Comparison of ENCODE assay signal across 8 mouse cellular contexts in genomic region chr6:28572991-28573759, GRCm38 (mm10).
DNase-seq lines count a peak whose midpoint lies in the region; ATAC-seq and TF ChIP-seq lines count a peak whose summit lies in the region.

No protein-coding gene starts in this region.

- H3K27ac ChIP-seq in heart, embryonic 11.5 days (ENCODE audit: low read depth, low read length) = no peak overlapping the region
- H3K27ac ChIP-seq in CH12.LX (ENCODE audit: insufficient read depth, low read depth) = peak overlapping the region; percentile 38; the same call in 1 of the 2 replicates
- H3K27ac ChIP-seq in embryonic facial prominence, embryonic 12.5 days = 0 out of 2 replicates have a peak overlapping the region, but pooled peaks have one; percentile 46
- H3K27ac ChIP-seq in intestine, postnatal 0 days (ENCODE audit: low read depth, low read length) = no peak overlapping the region; the same call in 1 of the 2 replicates
- peak overlapping the region; percentile 65 for H3K27ac ChIP-seq in midbrain, embryonic 13.5 days

- no peaks in the 10 kb centered on the region for H3K36me3 ChIP-seq in heart, embryonic 11.5 days (ENCODE audit: control insufficient read depth, insufficient read depth, low read length)
- peaks cover 23 to 77% of the 10 kb centered on the region in 2 experiments for H3K36me3 ChIP-seq in CH12.LX (replicated peaks in 1 of 2; ENCODE audit: control insufficient read depth in 1 of 2, insufficient read depth in 1 of 2, low read length in 1 of 2)
- H3K36me3 ChIP-seq in embryonic facial prominence, embryonic 12.5 days = no peaks in the 10 kb centered on the region
- no peaks in the 10 kb centered on the region for H3K36me3 ChIP-seq in intestine, postnatal 0 days (ENCODE audit: control insufficient read depth, insufficient read depth)
- H3K36me3 ChIP-seq in midbrain, embryonic 13.5 days = no peaks in the 10 kb centered on the region

- no peaks in the 10 kb centered on the region for H3K9me3 ChIP-seq in heart, embryonic 11.5 days (replicated peaks; ENCODE audit: control insufficient read depth, low read length)
- no peaks in the 10 kb centered on the region for H3K9me3 ChIP-seq in CH12.LX (replicated peaks; ENCODE audit: low read length)
- no peaks in the 10 kb centered on the region for H3K9me3 ChIP-seq in embryonic facial prominence, embryonic 12.5 days
- H3K9me3 ChIP-seq in intestine, postnatal 0 days (ENCODE audit: control insufficient read depth) = no peaks in the 10 kb centered on the region
- H3K9me3 ChIP-seq in midbrain, embryonic 13.5 days = no peaks in the 10 kb centered on the region

- peaks cover 31% of the 10 kb centered on the region for H3K79me2 ChIP-seq in CH12.LX (replicated peaks; ENCODE audit: control insufficient read depth, extremely low read depth, insufficient read depth, poor library complexity, severe bottlenecking)

- no peak for ATAC-seq in heart, embryonic 11.5 days (replicated peaks; ENCODE audit: insufficient number of reproducible peaks, low FRiP score, low TSS enrichment)
- peak; percentile 67; the same call in 1 of the 2 replicates for ATAC-seq in embryonic facial prominence, embryonic 12.5 days (ENCODE audit: insufficient number of reproducible peaks, insufficient read depth, low FRiP score, low TSS enrichment)
- ATAC-seq in intestine, postnatal 0 days = no peak
- peak; percentile 87 for ATAC-seq in midbrain, embryonic 13.5 days

- DNase-seq in heart, adult 11 months = peak; percentile 91
- no peak for DNase-seq in CH12.LX (ENCODE audit: extremely low read depth)
- DNase-seq in cerebellum, adult 11-12 months = no peak
- DNase-seq in natural killer cell, adult 2 months (ENCODE audit: low spot score in 2 of 2) = no peak

- no peak overlapping the region for H3K9ac ChIP-seq in heart, embryonic 11.5 days (ENCODE audit: low read depth, low read length)
- no peak overlapping the region for H3K9ac ChIP-seq in CH12.LX (ENCODE audit: insufficient read depth, low read depth)
- no peak overlapping the region for H3K9ac ChIP-seq in embryonic facial prominence, embryonic 12.5 days
- H3K9ac ChIP-seq in intestine, postnatal 0 days (ENCODE audit: low read depth, low read length) = no peak overlapping the region
- H3K9ac ChIP-seq in midbrain, embryonic 13.5 days (replicated peaks) = peak overlapping the region; percentile 28; the same call in 1 of the 2 replicates

- H3K4me1 ChIP-seq in heart, embryonic 11.5 days (ENCODE audit: control insufficient read depth, insufficient read depth, low read length) = peaks cover 7% of the 10 kb centered on the region
- H3K4me1 ChIP-seq in CH12.LX (ENCODE audit: control insufficient read depth in 1 of 2, insufficient read depth in 2 of 2) = peaks cover 3 to 10% of the 10 kb centered on the region in 2 experiments
- peaks cover 18% of the 10 kb centered on the region for H3K4me1 ChIP-seq in embryonic facial prominence, embryonic 12.5 days
- H3K4me1 ChIP-seq in intestine, postnatal 0 days (replicated peaks; ENCODE audit: control insufficient read depth, insufficient read depth, low read length) = no peaks in the 10 kb centered on the region
- peaks cover 36% of the 10 kb centered on the region for H3K4me1 ChIP-seq in midbrain, embryonic 13.5 days (replicated peaks)

- no peak; the same call in 1 of the 2 replicates for TF ChIP-seq POLR2A in CH12.LX (IDR thresholded peaks at IDR 0.05; ENCODE audit: low read depth, low read length)

- H3K4me3 ChIP-seq in heart, embryonic 11.5 days (ENCODE audit: low read depth, low read length) = no peak overlapping the region
- H3K4me3 ChIP-seq in CH12.LX (replicated peaks in 1 of 3; ENCODE audit: low read depth in 2 of 3, low read length in 2 of 3, poor library complexity in 1 of 3) = no peak overlapping the region
- no peak overlapping the region for H3K4me3 ChIP-seq in embryonic facial prominence, embryonic 12.5 days
- no peak overlapping the region for H3K4me3 ChIP-seq in intestine, postnatal 0 days (ENCODE audit: low read depth, low read length)
- H3K4me3 ChIP-seq in midbrain, embryonic 13.5 days (replicated peaks) = no peak overlapping the region

- H3K4me2 ChIP-seq in heart, embryonic 11.5 days = no peak overlapping the region
- no peak overlapping the region for H3K4me2 ChIP-seq in CH12.LX (ENCODE audit: insufficient read depth, low read depth, poor library complexity, severe bottlenecking)
- H3K4me2 ChIP-seq in embryonic facial prominence, embryonic 12.5 days (replicated peaks) = no peak overlapping the region
- H3K4me2 ChIP-seq in intestine, postnatal 0 days (replicated peaks; ENCODE audit: low read depth) = no peak overlapping the region
- no peak overlapping the region; the same call in 1 of the 2 replicates for H3K4me2 ChIP-seq in midbrain, embryonic 13.5 days (replicated peaks)

- in situ Hi-C loops in CH12.LX (cut with MboI; ENCODE audit: low pct_ligation_motif_present, low pct_unique_long_range_greater_than_20kb, low sequenced_read_pairs) = loop anchor here (25.0 kb wide), 1 partner anchor 439 kb away; no protein-coding TSS in a partner anchor

- no peaks in the 10 kb centered on the region for H3K27me3 ChIP-seq in heart, embryonic 11.5 days (ENCODE audit: control insufficient read depth, insufficient read depth, low read length)
- no peaks in the 10 kb centered on the region for H3K27me3 ChIP-seq in CH12.LX (replicated peaks)
- no peaks in the 10 kb centered on the region for H3K27me3 ChIP-seq in embryonic facial prominence, embryonic 12.5 days
- no peaks in the 10 kb centered on the region for H3K27me3 ChIP-seq in intestine, postnatal 0 days (replicated peaks; ENCODE audit: control insufficient read depth, insufficient read depth, low read length)
- H3K27me3 ChIP-seq in midbrain, embryonic 13.5 days = no peaks in the 10 kb centered on the region

- no peak for TF ChIP-seq CTCF in CH12.LX (conservative IDR thresholded peaks at IDR 0.05 in 1 of 2, IDR thresholded peaks at IDR 0.05 in 1 of 2; ENCODE audit: low read depth in 2 of 2, low read length in 2 of 2)
- TF ChIP-seq CTCF in intestine, postnatal 0 days (IDR thresholded peaks at IDR 0.05; ENCODE audit: low read depth) = 0 out of 2 replicates have a peak, but pooled peaks have one; percentile 4

- 78% methylated on average over 11 of the region's 11 CpGs for WGBS in heart, embryonic 11.5 days (ENCODE audit: insufficient replicate concordance)
- 70% methylated on average over 11 of the region's 11 CpGs for WGBS in embryonic facial prominence, embryonic 12.5 days
- WGBS in intestine, postnatal 0 days = 60% methylated on average over 11 of the region's 11 CpGs
- 26% methylated on average over 11 of the region's 11 CpGs for WGBS in midbrain, embryonic 13.5 days

- dilution Hi-C loops in CH12.LX (cut with MboI; ENCODE audit: extremely low pct_ligation_motif_present, extremely low pct_unique_long_range_greater_than_20kb, low sequenced_read_pairs) = no loop called here

- TF ChIP-seq RAD21 in CH12.LX (IDR thresholded peaks at IDR 0.05; ENCODE audit: low read depth, low read length) = no peak

- TF ChIP-seq EP300 in CH12.LX (IDR thresholded peaks at IDR 0.05; ENCODE audit: low read length) = no peak

TF ChIP-seq in CH12.LX, 34 proteins besides CTCF, POLR2A, EP300 and RAD21:
- TF ChIP-seq JUN (IDR thresholded peaks at IDR 0.05; ENCODE audit: insufficient read depth, low read depth, low read length) (no peak), PAX5 (IDR thresholded peaks at IDR 0.05; ENCODE audit: low read length) (no peak), IRF4 (IDR thresholded peaks at IDR 0.05; ENCODE audit: low read depth, low read length) (no peak), NELFE (IDR thresholded peaks at IDR 0.05; ENCODE audit: low read depth, low read length) (no peak)

Comparison
In these comparisons a context has a peak if more than half of its experiments do, and no peak if none do; other contexts are left out.
1. ATAC-seq: peak in embryonic facial prominence, embryonic 12.5 days (single experiment) and midbrain, embryonic 13.5 days (single experiment); none in heart, embryonic 11.5 days (single experiment) and intestine, postnatal 0 days (single experiment).
2. H3K27ac ChIP-seq: peak in CH12.LX (single experiment), embryonic facial prominence, embryonic 12.5 days (single experiment) and midbrain, embryonic 13.5 days (single experiment); none in heart, embryonic 11.5 days (single experiment) and intestine, postnatal 0 days (single experiment).